Mouse (Mus musculus): Measurements from ENCODE around the gene Ocln.
A peak's percentile ranks its signal among the peaks of the same experiment; 100 is the strongest.
"Not testable (repeated sequence)": the region's sequence is repeated elsewhere in the genome, so short reads cannot be mapped to it uniquely, and the experiment has no call there.

Gene Ocln

GRCm38 (mm10) chr13:100492061-100492787, 60.3 kb downstream of the Ocln start, which contains the start of gene Gtf2h2:
TSS of gene Gtf2h2 (minus strand) at chr13:100492579.
- DNase-seq (ENCODE audit: low spot score in 2 of 2): peak; percentile 84 to 89

GRCm38 (mm10) chr13:100491623-100492022, 60.9 kb downstream of the Ocln start:
- no peak for DNase-seq (ENCODE audit: low spot score in 2 of 2)

GRCm38 (mm10) chr13:100490424-100490823, 62.1 kb downstream of the Ocln start:
- DNase-seq (ENCODE audit: low spot score in 2 of 2): no peak

- no peak for DNase-seq (ENCODE audit: low spot score in 2 of 2)
Observed at GRCm38 (mm10) chr13:100483610-100484009, 68.9 kb downstream of the Ocln start.

- no peak for DNase-seq (ENCODE audit: low spot score in 2 of 2)
Observed at GRCm38 (mm10) chr13:100463527-100464222, 88.8 kb downstream of the Ocln start.

- DNase-seq (ENCODE audit: low spot score in 2 of 2): no peak
Observed at GRCm38 (mm10) chr13:100461336-100461735, 91.2 kb downstream of the Ocln start.

GRCm38 (mm10) chr13:100452415-100453127, 99.9 kb downstream of the Ocln start, which contains the start of gene Naip1:
TSS of gene Naip1 (minus strand) at chr13:100452869.
- not testable (repeated sequence) for DNase-seq (ENCODE audit: low spot score in 2 of 2)

GRCm38 (mm10) chr13:100449495-100449894, 103.0 kb downstream of the Ocln start:
- DNase-seq (ENCODE audit: low spot score in 2 of 2): no peak
